Mouse (Mus musculus) stomach, embryonic 14.5 days (tissue): ENCODE data around the gene Cct8. TPM values are rescaled to one million over a fixed set of nuclear protein-coding genes. Genes with fewer than 3 reads are reported as not detected.

ENCODE experiments used
- ATAC-seq: fragments of 200-750 bp; cut with Nextera tagmentation; 2 replicates; pipeline ENCODE4 v1.8.0; 2017; ENCODE audit warnings: low read depth, moderate TSS enrichment; ENCODE audit not compliant: insufficient number of reproducible peaks, insufficient read depth, low FRiP score
- H3K27ac ChIP-seq: fragments of 300-500 bp; sonication (generic); 2 replicates; pipeline ENCODE4 v1.5.1; 2014; ENCODE audit warnings: mild to moderate bottlenecking, low read length, moderate library complexity, mixed read lengths
- H3K27me3 ChIP-seq: fragments of 300-500 bp; sonication (generic); 2 replicates; pipeline ENCODE4 v1.6.1; 2014; ENCODE audit warnings: low read length, control low read depth, mixed read lengths; ENCODE audit not compliant: control insufficient read depth, insufficient read depth
- H3K36me3 ChIP-seq: fragments of 300-500 bp; sonication (generic); 2 replicates; pipeline ENCODE4 v1.6.1; 2014; ENCODE audit warnings: mild to moderate bottlenecking, control low read depth, low read length, moderate library complexity, mixed read lengths; ENCODE audit not compliant: control insufficient read depth, insufficient read depth
- H3K4me1 ChIP-seq: fragments of 300-500 bp; sonication (generic); 2 replicates; pipeline ENCODE4 v1.6.1; 2014; ENCODE audit warnings: low read length, control low read depth, mixed read lengths; ENCODE audit not compliant: control insufficient read depth, insufficient read depth
- H3K4me2 ChIP-seq: fragments of 300-500 bp; sonication (generic); replicated peaks from 2 replicates; pipeline ENCODE4 v1.6.1; 2014; ENCODE audit warnings: low read depth, low read length, control low read depth
- H3K4me3 ChIP-seq: fragments of 300-500 bp; sonication (generic); 2 replicates; pipeline ENCODE4 v1.5.1; 2014; ENCODE audit warnings: low read depth, low read length, control low read depth
- H3K9ac ChIP-seq: fragments of 300-500 bp; sonication (generic); replicated peaks from 2 replicates; pipeline ENCODE4 v1.6.1; 2014; ENCODE audit warnings: low read depth, mild to moderate bottlenecking, control low read depth, low read length, moderate library complexity, mixed read lengths
- H3K9me3 ChIP-seq: fragments of 300-500 bp; sonication (generic); 2 replicates; pipeline ENCODE4 v1.6.1; 2016; ENCODE audit warnings: low read depth, low read length, control low read depth; ENCODE audit not compliant: control insufficient read depth
- WGBS: fragments of 180-500 bp; shearing (Covaris S2); extraction: QIAGEN DNeasy Blood & Tissue Kit; methylation state at CpG from one replicate; pipeline ENCODE4 v1.1.7; 2014; 5-methylcytosine and 5-hydroxymethylcytosine counted together
- polyA plus RNA-seq: library from polyadenylated mRNA; unstranded; fragments of >200 nt; fragmentation: Nextera tagmentation; extraction: Ambion mirVana; gene quantifications from 2 replicates; pipeline ENCODE4 v1.2.1, GENCODE M21; 2014

Gene Cct8
- polyA plus RNA-seq, 1 experiment from 2014 or later = 396 TPM

- no peak overlapping the region for H3K4me3 ChIP-seq
- ATAC-seq = no peak
These were observed 36.9 kb downstream of the Cct8 start for GRCm38 (mm10) chr16:87458752-87459151.

DNA sequence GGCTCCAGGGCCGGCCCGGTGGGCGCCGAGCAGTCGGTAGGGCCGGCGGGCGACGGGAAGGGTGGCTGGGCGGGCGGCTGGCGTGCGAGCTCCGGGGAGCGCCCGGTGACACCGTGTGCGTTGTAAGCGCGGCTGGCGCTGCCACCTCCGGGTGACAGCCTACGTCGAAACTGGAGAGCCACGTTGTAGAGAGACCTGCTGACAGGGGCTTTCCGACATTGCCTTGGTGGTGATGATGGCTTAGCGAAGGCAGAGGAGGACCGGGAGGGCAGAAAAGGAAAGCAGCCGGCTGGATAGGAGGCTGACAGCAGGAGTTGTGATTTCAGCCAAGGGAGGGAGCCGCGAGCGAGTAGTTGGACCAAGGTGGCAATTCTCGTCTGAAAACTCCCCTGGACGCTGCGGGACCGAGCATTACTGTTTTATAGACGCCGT lies 40.5 kb downstream of the Cct8 start:
- Histone ChIP-seq H3K4me1 (peaks cover 6% of the 10 kb centered on the region), H3K9ac (peak overlapping the region; percentile 82), H3K36me3 (peaks cover 3% of the 10 kb centered on the region; the same call in 1 of the 2 replicates), H3K27ac (peak overlapping the region; percentile 58; the same call in 1 of the 2 replicates), H3K27me3 (no peaks in the 10 kb centered on the region), H3K4me2 (peak overlapping the region; percentile 83), H3K4me3 (peak overlapping the region; percentile 94), H3K9me3 (no peaks in the 10 kb centered on the region)
- ATAC-seq = no peak; the same call in 1 of the 2 replicates
- under 1% methylated on average over 38 of the region's 38 CpGs for WGBS

More at GRCm38 (mm10) chr16:87458752-87459151, 36.9 kb downstream of the Cct8 start:
- no peak overlapping the region for H3K27ac ChIP-seq
- H3K4me2 ChIP-seq = no peak overlapping the region
- peaks cover 6% of the 10 kb centered on the region for H3K4me1 ChIP-seq
- 96% methylated on average over 3 of the region's 3 CpGs for WGBS
- no peak overlapping the region for H3K9ac ChIP-seq
- peaks cover 16% of the 10 kb centered on the region for H3K36me3 ChIP-seq
- no peaks in the 10 kb centered on the region for H3K27me3 ChIP-seq
- no peaks in the 10 kb centered on the region for H3K9me3 ChIP-seq

GRCm38 (mm10) chr16:87454419-87455179 lies 41.1 kb downstream of the Cct8 start, which contains the start of gene Usp16:
Gene Usp16 (plus strand): TSS chr16:87454703.
- Histone ChIP-seq H3K4me2 (peak within 1 kb of the TSS; percentile 83), H3K27me3 (no peaks in the 10 kb centered on the region), H3K4me3 (peak within 1 kb of the TSS; percentile 94), H3K4me1 (peaks cover 6% of the 10 kb centered on the region), H3K36me3 (peaks cover 3% of the 10 kb centered on the region; the same call in 1 of the 2 replicates), H3K9me3 (no peaks in the 10 kb centered on the region), H3K9ac (peak within 1 kb of the TSS; percentile 82), H3K27ac (peak within 1 kb of the TSS; percentile 58; the same call in 1 of the 2 replicates)
- peak; percentile 97 for ATAC-seq
- 9% methylated on average over 45 of the region's 45 CpGs for WGBS

DNA sequence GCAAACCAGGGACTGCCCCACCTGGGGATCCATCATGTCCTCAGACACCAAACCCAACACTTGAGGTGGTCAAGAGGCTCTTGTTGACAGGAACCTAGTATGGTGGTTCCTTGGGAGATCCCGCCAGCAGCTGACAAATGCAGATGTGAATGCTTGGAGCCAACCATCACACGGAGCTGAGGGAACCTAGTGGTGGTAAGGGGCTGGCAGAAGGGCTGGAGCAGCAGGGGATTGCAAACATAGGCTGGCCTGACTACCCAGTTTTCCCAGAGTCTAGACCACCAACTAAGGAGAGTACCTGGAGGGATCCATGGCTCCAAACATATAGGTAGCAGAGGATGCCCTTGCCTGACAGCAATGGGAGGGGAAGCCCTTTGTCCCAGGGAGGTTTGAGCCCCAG lies 42.4 kb downstream of the Cct8 start:
- H3K27me3 ChIP-seq = no peaks in the 10 kb centered on the region
- no peak overlapping the region for H3K9ac ChIP-seq
- no peak overlapping the region for H3K4me3 ChIP-seq
- no peak overlapping the region for H3K4me2 ChIP-seq
- H3K27ac ChIP-seq = no peak overlapping the region
- H3K4me1 ChIP-seq = peaks cover 6% of the 10 kb centered on the region
- no peaks in the 10 kb centered on the region for H3K9me3 ChIP-seq
- WGBS = 90% methylated on average over 2 of the region's 2 CpGs
- ATAC-seq = no peak
- no peaks in the 10 kb centered on the region for H3K36me3 ChIP-seq

GRCm38 (mm10) chr16:87445528-87445927 lies 50.1 kb downstream of the Cct8 start:
- no peaks in the 10 kb centered on the region for H3K9me3 ChIP-seq
- no peaks in the 10 kb centered on the region for H3K27me3 ChIP-seq
- WGBS = 90% methylated on average over 3 of the region's 3 CpGs
- no peak overlapping the region for H3K9ac ChIP-seq
- no peak for ATAC-seq
- no peaks in the 10 kb centered on the region for H3K36me3 ChIP-seq
- H3K4me1 ChIP-seq = peaks cover 2% of the 10 kb centered on the region; the same call in 1 of the 2 replicates
- H3K4me2 ChIP-seq = no peak overlapping the region
- H3K4me3 ChIP-seq = no peak overlapping the region
- H3K27ac ChIP-seq = no peak overlapping the region

- Histone ChIP-seq H3K9ac (no peak overlapping the region), H3K4me1 (peaks cover 2% of the 10 kb centered on the region; the same call in 1 of the 2 replicates), H3K9me3 (no peaks in the 10 kb centered on the region), H3K4me2 (no peak overlapping the region), H3K36me3 (no peaks in the 10 kb centered on the region), H3K4me3 (no peak overlapping the region), H3K27me3 (no peaks in the 10 kb centered on the region), H3K27ac (no peak overlapping the region)
- no peak for ATAC-seq
These were observed 50.6 kb downstream of the Cct8 start for GRCm38 (mm10) chr16:87445110-87445509.

DNA sequence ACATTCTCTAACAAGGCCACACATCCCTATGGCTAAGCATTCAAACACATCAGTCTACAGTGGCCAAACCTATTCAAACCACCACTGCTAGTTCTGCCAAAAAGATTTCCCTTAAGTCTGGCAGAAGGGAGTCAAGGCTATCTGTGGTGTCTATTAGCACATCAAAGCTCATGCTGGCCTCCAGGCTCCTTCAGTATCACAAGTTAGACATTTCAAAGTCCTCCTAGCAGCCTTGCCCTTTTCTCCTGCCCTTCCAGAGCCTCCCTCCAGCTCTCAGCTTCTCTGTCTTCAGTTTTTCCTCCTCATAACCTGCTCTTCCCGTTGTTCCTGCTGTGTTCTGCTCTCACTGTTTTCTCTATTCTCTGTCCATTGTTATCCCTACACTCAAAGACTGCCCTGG lies 51.6 kb downstream of the Cct8 start:
- ATAC-seq = no peak
- H3K36me3 ChIP-seq = no peaks in the 10 kb centered on the region
- WGBS = 38% methylated on average over 1 of the region's 1 CpGs

DNA sequence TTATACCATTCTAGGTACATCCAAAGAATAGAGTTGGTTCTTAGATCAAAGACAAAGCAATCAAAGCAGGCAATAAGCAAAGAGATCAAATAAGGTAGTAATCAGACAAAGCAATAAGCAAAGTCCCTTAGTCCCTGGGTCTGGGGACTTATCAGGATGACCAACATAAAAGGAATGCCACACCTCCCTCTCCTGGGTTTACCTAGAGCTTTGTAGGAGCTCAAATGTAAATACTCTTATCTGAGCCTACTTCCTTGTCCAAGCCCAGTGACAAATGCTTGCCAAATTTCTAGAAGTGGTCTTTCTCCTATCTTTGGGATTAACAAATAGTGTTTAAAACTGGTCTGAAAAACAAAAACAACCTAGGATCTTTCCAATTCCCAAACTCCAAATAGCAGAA lies 52.4 kb downstream of the Cct8 start:
- H3K36me3 ChIP-seq = no peaks in the 10 kb centered on the region
- H3K27ac ChIP-seq = no peak overlapping the region
- H3K4me2 ChIP-seq = no peak overlapping the region
- H3K9ac ChIP-seq = no peak overlapping the region
- ATAC-seq = 0 out of 2 replicates have a peak, but pooled peaks have one; percentile 19
- no peaks in the 10 kb centered on the region for H3K9me3 ChIP-seq
- H3K4me3 ChIP-seq = no peak overlapping the region
- H3K4me1 ChIP-seq = peaks cover 2% of the 10 kb centered on the region; the same call in 1 of the 2 replicates
- H3K27me3 ChIP-seq = no peaks in the 10 kb centered on the region

More for the DNA sequence above, 51.6 kb downstream of the Cct8 start:
- Histone ChIP-seq H3K4me2 (no peak overlapping the region), H3K27me3 (no peaks in the 10 kb centered on the region), H3K4me1 (peaks cover 2% of the 10 kb centered on the region; the same call in 1 of the 2 replicates), H3K9me3 (no peaks in the 10 kb centered on the region), H3K27ac (no peak overlapping the region), H3K4me3 (no peak overlapping the region), H3K9ac (no peak overlapping the region)
